Mouse (Mus musculus) telencephalon, adult 2 months (tissue): ENCODE data around the gene Ube2a.

ENCODE experiments used
- DNase-seq: peaks from one replicate; pipeline ENCODE4 v3.0.0-alpha.2; 2011; ENCODE audit warnings: low read depth, low spot score

Ube2a gene

DNA sequence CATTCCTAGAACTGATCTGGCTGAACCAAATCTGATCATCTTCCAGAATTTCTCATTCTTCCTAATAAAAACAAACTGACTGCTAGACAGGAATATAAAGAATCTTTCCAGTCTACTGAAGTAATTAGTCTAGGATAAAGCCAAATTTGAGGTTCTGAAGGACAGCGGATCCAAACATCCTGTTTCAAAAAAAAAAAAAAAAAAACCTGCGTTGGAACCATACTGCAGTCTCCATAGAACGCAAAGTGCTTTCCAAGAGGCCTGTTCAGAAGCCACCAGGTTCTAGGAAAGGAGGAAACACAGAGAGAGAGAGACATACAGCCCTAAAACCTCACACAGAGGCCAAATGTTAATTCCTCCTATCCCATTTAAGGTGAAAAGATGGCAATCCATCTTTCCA is 28.0 kb downstream of the Ube2a start:
- DNase-seq: peak; percentile 6

DNA sequence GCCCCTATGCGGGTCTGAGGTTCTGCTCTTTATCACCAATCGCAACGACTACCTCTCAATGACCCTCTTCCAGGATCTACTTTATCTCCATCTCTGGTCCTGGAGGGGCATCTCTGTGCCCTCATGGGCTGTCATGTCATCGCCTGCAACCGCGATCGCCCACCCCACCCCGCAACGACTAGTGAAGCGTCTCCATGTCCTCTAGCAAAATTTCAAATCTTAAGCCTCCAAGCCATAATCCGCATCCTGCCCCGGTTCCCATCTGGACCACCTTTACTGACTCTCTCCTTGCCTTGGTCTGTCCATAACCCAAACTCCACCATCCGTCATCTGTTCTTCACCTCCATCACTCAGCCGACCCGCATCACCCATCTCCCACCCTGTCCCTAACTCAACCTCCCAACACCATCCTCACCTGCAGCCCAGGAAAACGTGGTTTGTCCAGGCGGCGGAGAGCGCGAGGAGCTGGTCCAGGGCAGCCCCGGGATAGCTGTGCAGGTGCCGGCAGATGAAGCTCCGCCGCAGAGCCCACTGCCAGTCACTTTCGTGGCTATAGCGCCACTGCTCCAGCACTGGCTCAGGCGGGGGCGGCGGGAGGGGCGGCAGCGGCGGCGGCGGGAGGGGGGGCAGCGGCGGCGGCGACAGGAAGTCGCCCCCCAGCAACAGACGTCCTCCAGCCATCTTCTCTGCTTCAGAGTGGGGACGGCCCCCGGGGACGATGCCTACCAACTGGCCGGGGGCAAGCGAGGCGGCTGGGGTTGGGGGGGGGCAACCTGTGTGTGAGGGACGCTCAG is 28.8 kb downstream of the Ube2a start, which contains the start of gene Nkrf:
Nkrf (minus strand) TSS at position 579 of the 794 bp plus-strand sequence.
- DNase-seq: peak; percentile 13

DNA sequence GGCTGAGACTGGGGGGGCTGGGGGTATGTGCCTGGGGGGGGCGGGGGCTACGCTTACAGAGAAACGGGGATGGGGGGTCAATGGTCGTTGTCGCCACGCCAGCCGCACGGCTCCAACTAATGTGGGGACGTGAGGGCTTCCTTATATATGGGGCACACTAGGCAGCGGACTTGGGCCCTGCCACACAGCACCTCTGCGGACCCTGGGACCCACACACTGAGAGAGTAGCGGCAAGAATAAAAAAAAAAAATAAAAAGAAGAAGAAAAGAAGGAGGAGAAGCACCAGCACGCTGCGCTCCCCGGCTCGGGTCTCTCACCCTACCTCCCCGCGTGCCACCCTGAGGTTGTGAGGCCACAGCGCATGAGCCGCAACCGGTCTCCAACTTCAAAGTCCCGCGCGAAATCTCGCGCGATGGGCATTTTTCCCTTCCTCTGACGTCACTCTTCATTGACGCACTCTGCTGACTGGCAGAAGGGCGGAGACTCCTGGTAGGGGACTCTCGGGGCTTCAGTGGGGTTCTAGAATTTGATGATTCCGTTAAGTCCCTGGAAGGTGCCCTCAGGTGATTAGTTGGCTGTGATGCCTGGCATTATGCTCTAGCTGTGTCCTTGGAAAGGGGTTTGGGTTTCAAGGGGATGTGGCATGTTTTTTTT is 29.5 kb downstream of the Ube2a start:
- peak; percentile 83 for DNase-seq

DNA sequence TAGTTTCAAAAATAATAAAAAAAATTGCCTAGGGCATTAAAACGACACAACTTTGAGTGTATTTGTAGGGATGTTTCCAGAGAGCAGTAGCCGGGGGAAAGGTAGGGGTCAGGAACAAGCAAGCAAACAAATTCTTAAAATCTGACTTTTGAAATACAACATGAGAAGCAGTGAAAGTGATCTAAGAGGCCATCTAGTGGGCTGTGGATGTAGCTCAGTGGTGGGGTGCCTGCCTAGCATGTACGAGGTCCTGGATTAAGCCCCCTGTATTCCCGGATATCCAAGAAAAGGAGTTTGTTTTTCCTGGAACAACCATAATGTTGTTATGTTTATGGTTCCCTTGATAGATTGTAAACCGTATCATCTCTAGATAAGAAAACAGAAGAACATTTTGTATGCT is 32.8 kb downstream of the Ube2a start:
- no peak for DNase-seq

DNA sequence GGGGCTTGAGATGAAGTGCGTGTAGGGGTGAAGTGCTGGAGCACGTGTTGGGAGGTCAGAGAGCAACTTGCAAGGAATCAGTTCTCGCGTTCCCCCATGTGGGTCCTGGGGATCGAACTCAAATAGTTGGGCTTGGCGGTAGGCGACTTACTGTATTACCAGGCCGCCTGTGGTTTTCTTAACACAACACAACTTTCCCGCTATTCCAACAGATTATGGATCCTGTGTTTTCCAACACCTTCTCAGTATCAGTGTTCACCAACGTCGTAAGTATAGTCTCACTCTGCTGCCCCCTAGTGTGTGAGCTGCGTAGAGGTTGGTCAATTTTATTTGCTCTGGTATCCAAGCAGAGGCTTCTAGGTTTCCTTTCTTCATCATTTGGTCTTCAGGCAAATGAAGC is 37.6 kb downstream of the Ube2a start:
- DNase-seq: no peak

DNA sequence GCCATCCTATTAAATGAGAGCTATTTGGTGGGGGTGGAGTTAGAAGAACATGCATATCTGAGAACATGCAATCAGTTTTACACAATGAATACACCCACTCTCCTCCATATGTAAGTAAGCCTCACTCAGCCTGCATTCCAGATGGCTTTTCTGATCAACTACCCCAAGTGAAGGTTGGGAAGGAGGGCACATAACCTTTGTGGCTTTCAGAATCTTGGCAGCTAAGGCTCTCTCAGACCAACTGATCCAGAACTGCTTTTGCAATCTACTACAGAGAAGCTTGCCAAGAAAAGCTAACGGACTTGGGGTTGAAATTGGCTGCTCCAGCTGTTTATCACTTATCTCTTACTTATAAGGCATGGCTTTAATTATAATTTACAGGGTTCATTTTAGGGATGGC is 44.0 kb downstream of the Ube2a start:
- DNase-seq: no peak

DNA sequence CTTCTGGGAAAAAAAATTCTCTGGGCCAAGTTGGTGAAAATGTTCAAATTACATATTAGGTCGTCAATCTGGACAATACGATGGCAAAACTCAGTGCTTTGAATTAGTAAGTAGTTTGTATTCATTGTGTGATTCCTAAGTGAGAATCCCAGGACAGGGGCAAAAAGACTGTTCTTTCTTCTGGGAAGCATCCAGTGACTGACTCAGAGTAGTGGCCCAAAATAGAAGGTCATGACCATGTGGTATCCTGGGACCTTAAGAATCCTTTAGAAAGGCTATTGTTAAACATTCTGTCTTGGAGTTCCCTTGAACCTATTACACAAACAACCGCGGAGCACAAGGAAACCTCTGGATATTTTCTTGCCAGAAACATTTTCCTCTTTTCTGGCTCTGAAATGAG is 47.6 kb downstream of the Ube2a start:
- no peak for DNase-seq

DNA sequence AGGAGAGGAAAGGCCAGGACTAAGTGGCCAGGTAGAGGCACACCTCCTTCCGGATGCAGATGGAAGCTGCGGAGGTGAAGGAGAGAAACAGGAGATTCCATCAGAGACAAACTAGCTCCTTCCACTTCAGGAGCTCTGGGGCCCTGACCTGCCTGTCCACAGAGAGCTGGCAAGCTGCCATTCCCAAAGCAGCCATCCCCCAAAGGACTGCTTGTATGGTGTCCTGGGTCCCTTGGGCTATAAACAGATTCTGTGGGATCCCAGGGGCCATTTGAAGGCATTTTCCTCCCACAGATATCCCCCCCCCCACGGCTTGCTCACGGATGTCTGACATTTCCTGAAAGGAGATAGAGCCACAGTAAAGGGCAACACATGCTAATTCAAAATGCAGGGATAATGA is 55.1 kb downstream of the Ube2a start:
- DNase-seq: no peak

DNA sequence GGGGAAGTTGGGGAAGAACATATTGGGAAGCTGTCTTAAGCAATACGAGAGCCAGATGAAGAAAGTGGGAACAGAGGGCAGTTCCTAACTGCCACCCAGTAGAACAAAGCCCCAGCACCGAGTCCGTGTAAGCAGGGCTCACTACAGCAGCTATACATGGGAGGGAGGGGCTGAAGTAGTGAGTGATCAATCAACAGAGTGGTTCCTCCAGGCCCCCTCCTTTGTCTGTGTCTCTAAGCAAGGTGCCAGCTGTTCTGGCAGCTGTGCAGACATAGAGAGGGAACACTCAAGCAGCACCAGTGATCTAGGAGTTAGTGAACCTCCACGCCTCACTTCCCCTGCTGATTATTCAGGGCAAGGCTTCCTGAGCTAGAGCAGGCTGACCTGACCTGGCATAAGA is 56.0 kb downstream of the Ube2a start:
- no peak for DNase-seq

DNA sequence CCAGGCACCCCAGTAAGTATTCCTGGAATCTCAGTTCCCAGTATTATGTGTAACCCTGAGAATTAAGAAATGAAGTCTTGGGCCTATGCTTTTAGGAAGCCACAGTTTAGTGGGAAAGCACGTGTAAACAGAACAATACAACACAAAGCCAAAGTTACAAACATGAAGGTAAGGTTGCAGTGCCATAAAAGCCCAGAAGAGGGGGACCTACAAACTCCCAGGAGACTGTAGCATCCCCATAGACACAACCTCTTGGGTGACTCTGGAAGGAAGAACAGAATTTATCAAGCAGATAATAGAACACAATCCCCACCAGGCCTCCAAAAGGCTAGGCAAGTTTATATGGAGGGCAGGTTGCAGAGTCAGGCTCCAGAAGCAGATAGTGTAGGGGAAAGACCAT is 56.9 kb downstream of the Ube2a start:
- no peak for DNase-seq
